Mouse (Mus musculus) intestine, embryonic 14.5 days (tissue): ENCODE measurements around the gene Pi4ka. TPM values are rescaled to one million over a fixed set of nuclear protein-coding genes. Genes with fewer than 3 reads are reported as not detected.

Source experiments
- ATAC-seq: fragments of 200-750 bp; cut with Nextera tagmentation; replicated peaks from 2 replicates; pipeline ENCODE4 v1.8.0; 2017; ENCODE audit warnings: low read depth, moderate number of reproducible peaks, moderate TSS enrichment, moderate library complexity; ENCODE audit not compliant: low FRiP score, low TSS enrichment
- DNase-seq: peaks from one replicate; pipeline ENCODE4 v3.0.0-alpha.2; 2018; ENCODE audit warnings: low spot score
- H3K27ac ChIP-seq: fragments of 300-500 bp; sonication (generic); 2 replicates; pipeline ENCODE4 v1.5.1; 2014; ENCODE audit warnings: low read depth, mild to moderate bottlenecking, control low read depth
- H3K27me3 ChIP-seq: fragments of 300-500 bp; sonication (generic); replicated peaks from 2 replicates; pipeline ENCODE4 v1.6.1; 2014; ENCODE audit warnings: low read length, control low read depth; ENCODE audit not compliant: control insufficient read depth, insufficient read depth
- H3K36me3 ChIP-seq: fragments of 300-500 bp; sonication (generic); 2 replicates; pipeline ENCODE4 v1.6.1; 2014; ENCODE audit warnings: low read length, control low read depth; ENCODE audit not compliant: control insufficient read depth, insufficient read depth
- H3K4me1 ChIP-seq: fragments of 300-500 bp; sonication (generic); replicated peaks from 2 replicates; pipeline ENCODE4 v1.6.1; 2014; ENCODE audit warnings: low read length, control low read depth, mixed read lengths; ENCODE audit not compliant: control insufficient read depth, insufficient read depth
- H3K4me2 ChIP-seq: fragments of 300-500 bp; sonication (generic); 2 replicates; pipeline ENCODE4 v1.6.1; 2014; ENCODE audit warnings: low read length
- H3K4me3 ChIP-seq: fragments of 300-500 bp; sonication (generic); 2 replicates; pipeline ENCODE4 v1.5.1; 2014; ENCODE audit warnings: low read depth, low read length, control low read depth, mixed read lengths
- H3K9ac ChIP-seq: fragments of 300-500 bp; sonication (generic); 2 replicates; pipeline ENCODE4 v1.6.1; 2014; ENCODE audit warnings: mild to moderate bottlenecking, low read length
- H3K9me3 ChIP-seq: fragments of 300-500 bp; sonication (generic); 2 replicates; pipeline ENCODE4 v1.6.1; 2016; ENCODE audit warnings: low read length, control low read depth; ENCODE audit not compliant: control insufficient read depth
- WGBS: fragments of 180-500 bp; shearing (Covaris S2); extraction: QIAGEN DNeasy Blood & Tissue Kit; methylation state at CpG from one replicate; pipeline ENCODE4 v1.1.7; 2014; 5-methylcytosine and 5-hydroxymethylcytosine counted together
- polyA plus RNA-seq: library from polyadenylated mRNA; unstranded; fragments of >200 nt; fragmentation: Nextera tagmentation; extraction: Ambion mirVana; gene quantifications from 2 replicates; pipeline ENCODE4 v1.2.1, GENCODE M21; 2014

Pi4ka gene
- polyA plus RNA-seq, 1 experiment from 2014 or later, result 38.0 TPM

DNA sequence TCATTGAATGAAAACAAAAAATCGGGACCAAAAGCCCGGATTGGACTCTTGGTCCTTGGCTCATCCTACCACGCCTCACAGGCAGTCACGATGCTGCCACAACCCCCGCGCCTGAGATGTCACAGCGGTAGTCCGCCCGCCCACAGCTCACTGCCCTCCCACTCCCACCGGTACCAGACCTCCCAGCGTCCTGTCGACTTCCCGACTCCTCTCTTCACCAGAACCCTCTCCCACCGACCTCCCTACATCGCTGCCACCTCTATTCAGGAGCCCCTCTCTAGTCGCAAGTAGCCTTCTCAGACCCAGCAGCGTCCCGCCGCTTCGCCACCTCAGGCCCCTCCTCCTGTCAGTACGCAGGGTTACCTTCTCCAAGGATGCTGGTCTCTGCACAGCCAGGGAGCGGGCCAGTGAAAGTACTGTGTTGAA is 830 bp downstream of the Pi4ka start:
- Histone ChIP-seq H3K4me2 (peak overlapping the region; percentile 82), H3K27me3 (no peaks in the 10 kb centered on the region), H3K4me1 (peaks cover 17% of the 10 kb centered on the region), H3K9me3 (no peaks in the 10 kb centered on the region), H3K4me3 (peak overlapping the region; percentile 70), H3K9ac (peak overlapping the region; percentile 65), H3K36me3 (peaks cover 5% of the 10 kb centered on the region; the same call in 1 of the 2 replicates), H3K27ac (peak overlapping the region; percentile 62; the same call in 1 of the 2 replicates)
- DNase-seq (no peak), ATAC-seq (peak; percentile 83)
- WGBS, result 0% methylated on average over 20 of the region's 22 CpGs

- Histone ChIP-seq H3K27me3 (no peaks in the 10 kb centered on the region), H3K4me2 (no peak overlapping the region), H3K4me3 (no peak overlapping the region), H3K9ac (no peak overlapping the region), H3K36me3 (peaks cover 5% of the 10 kb centered on the region; the same call in 1 of the 2 replicates), H3K27ac (no peak overlapping the region), H3K9me3 (no peaks in the 10 kb centered on the region), H3K4me1 (peaks cover 12% of the 10 kb centered on the region)
- ATAC-seq, result no peak
- WGBS, result 82% methylated on average over 1 of the region's 1 CpGs
- DNase-seq, result peak; percentile 54
Measured at GRCm38 (mm10) chr16:17402855-17403254, 3.3 kb downstream of the Pi4ka start.

GRCm38 (mm10) chr16:17392784-17393183 is 13.3 kb downstream of the Pi4ka start:
- Histone ChIP-seq H3K27me3 (no peaks in the 10 kb centered on the region), H3K9me3 (0 out of 2 replicates have a peak, but pooled peaks cover 5% of the 10 kb centered on the region), H3K4me3 (no peak overlapping the region), H3K4me2 (no peak overlapping the region), H3K36me3 (peaks cover 5% of the 10 kb centered on the region; the same call in 1 of the 2 replicates), H3K4me1 (no peaks in the 10 kb centered on the region), H3K9ac (no peak overlapping the region), H3K27ac (no peak overlapping the region)
- no peak for DNase-seq
- 61% methylated on average over 4 of the region's 4 CpGs for WGBS
- ATAC-seq, result no peak

- WGBS, result 90% methylated on average over 2 of the region's 2 CpGs
- no peak for DNase-seq
- no peak for ATAC-seq
- no peak overlapping the region for H3K4me2 ChIP-seq
- H3K9me3 ChIP-seq, result no peaks in the 10 kb centered on the region
- H3K4me3 ChIP-seq, result no peak overlapping the region
- no peaks in the 10 kb centered on the region for H3K27me3 ChIP-seq
- H3K27ac ChIP-seq, result no peak overlapping the region
- no peaks in the 10 kb centered on the region for H3K4me1 ChIP-seq
- no peak overlapping the region for H3K9ac ChIP-seq
- H3K36me3 ChIP-seq, result peaks cover 32% of the 10 kb centered on the region
Measured at GRCm38 (mm10) chr16:17383594-17384326, 22.4 kb downstream of the Pi4ka start.

DNA sequence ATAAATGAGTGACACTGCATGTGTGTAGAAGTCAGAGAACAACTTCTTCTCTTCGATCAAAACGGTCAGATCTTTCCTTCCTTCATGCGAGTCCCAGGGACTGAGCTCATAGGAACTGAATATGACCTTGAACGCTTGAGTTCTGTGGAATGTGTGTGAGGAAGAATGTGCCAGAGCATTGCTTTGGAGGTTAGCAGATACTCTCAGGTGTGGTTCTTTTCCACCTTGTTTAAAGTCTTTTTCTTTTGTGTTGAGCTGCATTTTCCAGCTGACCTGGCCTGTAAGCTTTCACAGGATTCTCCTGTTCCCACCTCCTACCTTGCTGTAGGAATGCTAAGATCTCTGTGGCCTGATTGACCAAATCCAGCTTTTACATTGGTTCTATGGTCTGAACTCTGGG is 23.8 kb downstream of the Pi4ka start:
- no peak overlapping the region for H3K27ac ChIP-seq
- DNase-seq, result no peak
- no peak overlapping the region for H3K4me3 ChIP-seq
- H3K36me3 ChIP-seq, result peaks cover 35% of the 10 kb centered on the region
- no peak overlapping the region for H3K4me2 ChIP-seq
- 90% methylated on average over 4 of the region's 4 CpGs for WGBS
- no peak for ATAC-seq
- no peaks in the 10 kb centered on the region for H3K4me1 ChIP-seq
- H3K9ac ChIP-seq, result no peak overlapping the region
- no peaks in the 10 kb centered on the region for H3K9me3 ChIP-seq
- no peaks in the 10 kb centered on the region for H3K27me3 ChIP-seq

DNA sequence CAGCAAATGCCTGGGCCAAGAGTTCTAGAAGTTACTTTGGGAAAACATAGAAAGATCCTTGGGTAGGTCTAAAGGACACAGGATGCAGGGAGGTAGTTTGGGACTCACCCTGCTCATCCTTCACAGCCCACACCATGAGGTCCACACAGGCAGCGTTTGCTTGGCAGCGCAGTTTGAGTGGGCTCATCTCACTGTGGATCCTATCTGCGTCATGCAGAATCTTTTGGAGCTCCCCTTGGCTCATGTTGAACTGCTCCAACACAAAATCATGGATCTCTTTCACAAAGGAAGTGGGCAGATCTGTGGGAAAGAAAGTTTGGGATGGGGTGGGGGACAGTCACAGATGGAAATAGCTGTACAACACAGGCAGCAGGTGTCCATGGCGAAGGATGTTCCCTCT is 47.3 kb downstream of the Pi4ka start:
- DNase-seq (no peak), ATAC-seq (no peak)
- H3K4me2 ChIP-seq, result no peak overlapping the region
- H3K27me3 ChIP-seq, result no peaks in the 10 kb centered on the region
- H3K9me3 ChIP-seq, result no peaks in the 10 kb centered on the region
- no peak overlapping the region for H3K4me3 ChIP-seq
- no peaks in the 10 kb centered on the region for H3K4me1 ChIP-seq
- WGBS, result 89% methylated on average over 4 of the region's 4 CpGs
- H3K9ac ChIP-seq, result no peak overlapping the region
- no peak overlapping the region for H3K27ac ChIP-seq
- peaks cover 35% of the 10 kb centered on the region for H3K36me3 ChIP-seq

GRCm38 (mm10) chr16:17356031-17356430 is 50.1 kb downstream of the Pi4ka start:
- H3K9ac ChIP-seq, result no peak overlapping the region
- no peak overlapping the region for H3K4me3 ChIP-seq
- H3K4me1 ChIP-seq, result no peaks in the 10 kb centered on the region
- H3K27me3 ChIP-seq, result no peaks in the 10 kb centered on the region
- DNase-seq (no peak), ATAC-seq (no peak)
- no peak overlapping the region for H3K27ac ChIP-seq
- no peaks in the 10 kb centered on the region for H3K9me3 ChIP-seq
- 89% methylated on average over 6 of the region's 6 CpGs for WGBS
- no peak overlapping the region for H3K4me2 ChIP-seq
- H3K36me3 ChIP-seq, result peaks cover 54% of the 10 kb centered on the region

DNA sequence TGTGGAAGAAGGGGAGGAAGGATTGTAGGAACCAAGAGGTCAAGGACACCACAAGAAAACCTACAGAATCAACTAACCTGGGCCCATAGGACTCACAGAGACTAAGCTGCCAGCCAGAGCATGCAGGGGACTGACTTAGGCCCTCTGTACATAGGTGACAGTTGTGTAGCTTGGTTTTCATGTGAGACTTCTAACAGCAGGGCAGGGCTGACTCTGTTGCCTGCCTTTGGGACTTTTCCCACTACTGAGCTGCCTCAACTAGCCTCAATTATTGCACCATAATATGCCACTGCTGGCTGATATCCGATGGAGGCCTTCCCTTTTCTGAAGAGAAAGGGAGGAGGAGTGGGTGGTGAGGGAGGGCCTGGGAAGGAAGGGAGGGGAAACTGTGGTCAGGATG is 59.3 kb downstream of the Pi4ka start:
- Histone ChIP-seq H3K9me3 (no peaks in the 10 kb centered on the region), H3K4me2 (no peak overlapping the region), H3K4me1 (no peaks in the 10 kb centered on the region), H3K27ac (no peak overlapping the region), H3K36me3 (peaks cover 44% of the 10 kb centered on the region), H3K9ac (no peak overlapping the region), H3K4me3 (no peak overlapping the region), H3K27me3 (no peaks in the 10 kb centered on the region)
- DNase-seq, result no peak
- WGBS, result 83% methylated on average over 1 of the region's 1 CpGs
- ATAC-seq, result no peak

DNA sequence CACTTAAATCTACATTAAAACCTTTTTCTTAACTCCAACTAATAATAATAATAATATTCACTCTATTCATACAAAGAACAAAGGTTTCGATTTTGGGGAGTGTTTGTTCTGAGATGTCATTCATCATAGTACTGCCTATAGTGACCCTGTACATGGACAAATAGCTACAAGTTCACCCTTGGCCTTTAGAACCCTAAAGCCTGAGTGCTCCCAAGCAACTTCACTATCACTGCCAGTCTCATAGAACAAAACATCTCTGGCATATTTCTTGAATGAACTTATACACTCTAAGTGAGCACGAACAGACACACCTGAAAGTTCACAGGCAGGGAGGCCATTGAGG is 60.3 kb downstream of the Pi4ka start:
- H3K27me3 ChIP-seq, result no peaks in the 10 kb centered on the region
- no peak overlapping the region for H3K9ac ChIP-seq
- H3K4me2 ChIP-seq, result no peak overlapping the region
- H3K27ac ChIP-seq, result no peak overlapping the region
- ATAC-seq (no peak), DNase-seq (no peak)
- H3K4me3 ChIP-seq, result no peak overlapping the region
- 78% methylated on average over 2 of the region's 2 CpGs for WGBS
- H3K9me3 ChIP-seq, result no peaks in the 10 kb centered on the region
- no peaks in the 10 kb centered on the region for H3K4me1 ChIP-seq
- H3K36me3 ChIP-seq, result peaks cover 34% of the 10 kb centered on the region
